Mouse (Mus musculus): ENCODE data around the gene Myo6. TPM values are rescaled to one million over a fixed set of nuclear protein-coding genes. Genes with fewer than 3 reads are reported as not detected.

The Myo6 gene
- 10 to 100 TPM; 18.8 to 21.3 TPM for total RNA-seq (2021)

DNA sequence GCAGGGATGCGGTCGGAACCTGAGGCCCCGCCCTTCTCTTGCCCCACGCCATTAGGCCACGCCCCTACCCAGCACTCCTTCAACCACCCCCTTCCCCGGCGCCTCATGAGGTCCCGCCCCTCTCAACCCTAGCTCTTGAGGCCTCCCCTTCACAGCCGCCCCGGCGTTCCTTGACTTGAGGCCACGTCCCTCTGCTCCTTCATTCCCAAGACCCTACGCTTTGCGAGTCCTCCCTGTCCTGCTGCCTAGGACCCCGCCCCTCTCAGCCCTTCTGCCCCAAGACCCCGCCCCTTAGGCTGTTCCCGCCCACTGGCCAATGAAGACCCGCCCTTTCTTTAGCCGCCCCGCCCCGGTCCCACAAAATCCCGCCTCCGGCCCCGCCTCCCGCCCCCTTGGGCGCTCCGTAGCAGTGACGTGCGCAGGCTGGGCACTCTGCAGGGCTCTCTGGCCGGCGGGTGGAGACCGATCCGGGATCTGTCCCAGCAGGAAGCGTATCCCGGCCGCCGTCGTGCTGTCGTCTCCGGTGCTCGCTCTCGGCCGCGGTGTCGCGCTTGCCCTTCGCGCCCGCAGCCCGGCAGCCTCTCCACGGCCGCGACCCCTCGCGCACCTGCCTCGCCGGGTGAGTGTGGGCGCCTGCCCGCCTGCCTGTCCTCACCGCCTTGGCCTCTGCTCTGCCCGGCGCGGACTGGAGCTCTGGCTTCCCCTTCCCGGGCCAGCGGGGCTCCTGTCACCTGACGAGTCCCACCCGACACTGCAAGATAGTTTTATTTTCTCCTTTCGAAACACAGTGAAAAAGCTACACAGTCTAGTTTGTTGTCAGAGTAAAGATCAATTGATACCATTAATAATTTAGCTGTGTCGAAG, at the start of gene Myo6:
TSS of gene Myo6 (plus strand) at position 421 of the 864 bp plus-strand sequence.
- peak; percentile 97 for DNase-seq

- DNase-seq, result no peak
Measured at GRCm38 (mm10) chr9:80145992-80146587, 18.7 kb upstream of the Myo6 start.

- DNase-seq, result no peak
Measured at GRCm38 (mm10) chr9:80149594-80149993, 15.2 kb upstream of the Myo6 start.

DNA sequence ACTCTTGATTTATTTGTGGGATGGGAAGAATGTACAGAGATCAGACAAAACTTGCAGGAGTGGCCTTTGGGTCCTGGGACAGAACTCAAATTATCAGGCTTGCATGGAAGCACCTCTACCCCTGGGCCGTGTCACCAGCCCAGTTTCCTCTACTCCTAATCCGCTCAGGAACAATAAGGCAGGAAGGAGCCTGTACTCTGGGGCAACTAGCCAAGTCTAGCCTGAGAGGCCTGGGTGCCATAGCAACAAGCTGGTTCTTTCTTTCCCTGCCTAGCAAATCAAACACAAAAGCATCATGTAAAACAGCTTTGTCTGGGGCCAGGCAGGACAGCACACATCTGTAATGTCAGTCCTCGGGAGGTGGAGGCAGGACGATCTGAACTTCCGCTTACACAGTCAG, 9.6 kb upstream of the Myo6 start:
- peak; percentile 56 for DNase-seq

GRCm38 (mm10) chr9:80156780-80157179, 8.1 kb upstream of the Myo6 start:
- no peak for DNase-seq

- no peak for DNase-seq
Measured at GRCm38 (mm10) chr9:80157840-80158465, 6.9 kb upstream of the Myo6 start.

DNA sequence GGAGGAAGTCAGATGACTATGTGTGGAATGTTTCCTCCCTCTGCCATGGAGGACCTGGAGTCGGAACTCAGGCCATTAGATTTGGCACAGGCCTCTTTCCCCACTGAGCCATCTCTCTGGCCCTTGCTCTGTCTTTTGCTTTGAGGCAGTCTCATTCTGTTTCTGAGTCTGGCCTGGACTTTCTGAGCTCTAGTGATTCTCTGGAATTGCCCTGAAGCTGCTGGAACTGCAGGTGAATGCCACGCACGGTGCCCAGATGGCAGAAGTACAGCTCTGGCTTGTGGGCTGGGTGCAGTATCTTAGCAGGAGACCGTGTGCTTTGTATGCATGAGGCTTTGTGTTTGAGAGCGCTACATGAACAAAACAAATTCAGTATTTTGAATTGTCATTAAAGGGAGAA, 5.9 kb upstream of the Myo6 start:
- no peak for DNase-seq

- no peak for DNase-seq
Measured at GRCm38 (mm10) chr9:80161451-80161850, 3.4 kb upstream of the Myo6 start.

DNA sequence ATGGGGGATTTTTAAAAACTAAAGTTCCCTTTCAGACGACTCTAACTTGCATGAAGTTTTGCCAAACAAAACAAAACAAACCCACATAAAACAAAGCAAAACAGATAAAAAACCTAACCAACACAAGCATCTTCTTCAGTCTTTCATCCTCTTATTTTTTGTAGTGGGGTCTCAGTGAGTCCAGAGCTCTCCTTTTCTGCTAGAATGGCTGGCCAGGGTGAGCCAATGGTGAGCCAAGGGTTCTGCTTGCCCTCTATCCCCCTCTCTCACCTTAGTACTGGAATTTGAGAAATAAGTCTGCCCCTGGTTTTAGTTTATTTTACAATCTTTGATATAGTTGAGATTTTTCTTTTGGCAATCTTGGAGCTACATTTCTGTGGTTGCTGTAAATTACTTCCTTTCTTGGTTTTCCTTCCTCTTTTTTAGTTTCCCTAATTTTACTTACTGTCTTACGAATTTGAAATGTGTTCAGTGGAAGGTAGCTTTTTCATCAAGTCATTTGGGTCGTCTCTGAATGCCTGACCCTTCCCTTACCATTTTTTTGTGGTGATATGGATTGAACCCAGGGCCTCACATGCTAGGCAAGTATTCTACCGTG, 1.6 kb upstream of the Myo6 start:
- no peak for DNase-seq

- DNase-seq, result no peak
Measured at GRCm38 (mm10) chr9:80164191-80164590, 640 bp upstream of the Myo6 start.

DNA sequence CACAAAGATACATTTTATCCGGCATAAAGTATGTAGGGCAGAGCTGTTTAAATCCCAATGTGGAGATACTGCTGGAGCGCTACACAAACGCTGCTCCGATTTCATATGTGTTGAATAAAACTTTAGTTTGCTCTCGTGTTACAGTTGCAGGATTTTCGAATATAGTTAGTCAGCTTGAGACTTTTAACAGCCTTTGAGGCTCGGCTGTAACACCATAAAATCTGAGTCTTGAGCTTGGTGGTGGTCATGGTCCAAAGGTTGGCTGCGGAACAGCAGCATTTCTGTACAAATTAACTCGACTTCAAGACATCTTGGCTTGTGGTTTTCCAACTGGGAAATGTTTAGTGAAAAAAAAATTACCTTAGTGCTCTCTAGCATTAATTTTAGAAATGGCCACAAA, 859 bp downstream of the Myo6 start:
- no peak for DNase-seq

DNA sequence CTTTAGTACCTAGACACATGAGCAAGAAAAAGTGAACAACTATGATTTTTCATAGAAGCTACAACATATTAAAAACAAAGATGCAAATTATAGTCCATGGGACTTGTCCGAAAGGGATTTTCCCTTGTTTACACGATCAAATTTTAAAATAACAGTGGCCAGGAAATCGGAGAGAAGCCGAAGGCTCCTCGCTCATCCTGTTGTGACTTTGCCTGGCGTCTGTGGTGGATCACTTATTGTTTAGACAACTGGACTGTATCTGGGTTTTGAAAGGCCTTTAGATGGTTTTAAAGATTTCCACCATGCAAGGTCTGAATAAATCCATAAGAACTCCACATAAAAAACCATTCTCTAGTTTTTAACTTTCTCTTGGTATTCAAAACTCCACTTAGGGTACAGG, 1.6 kb downstream of the Myo6 start:
- no peak for DNase-seq

GRCm38 (mm10) chr9:80167089-80167488, 2.3 kb downstream of the Myo6 start:
- no peak for DNase-seq

- DNase-seq, result no peak
Measured at GRCm38 (mm10) chr9:80169551-80169950, 4.7 kb downstream of the Myo6 start.

GRCm38 (mm10) chr9:80171241-80171640, 6.4 kb downstream of the Myo6 start:
- DNase-seq, result no peak

DNA sequence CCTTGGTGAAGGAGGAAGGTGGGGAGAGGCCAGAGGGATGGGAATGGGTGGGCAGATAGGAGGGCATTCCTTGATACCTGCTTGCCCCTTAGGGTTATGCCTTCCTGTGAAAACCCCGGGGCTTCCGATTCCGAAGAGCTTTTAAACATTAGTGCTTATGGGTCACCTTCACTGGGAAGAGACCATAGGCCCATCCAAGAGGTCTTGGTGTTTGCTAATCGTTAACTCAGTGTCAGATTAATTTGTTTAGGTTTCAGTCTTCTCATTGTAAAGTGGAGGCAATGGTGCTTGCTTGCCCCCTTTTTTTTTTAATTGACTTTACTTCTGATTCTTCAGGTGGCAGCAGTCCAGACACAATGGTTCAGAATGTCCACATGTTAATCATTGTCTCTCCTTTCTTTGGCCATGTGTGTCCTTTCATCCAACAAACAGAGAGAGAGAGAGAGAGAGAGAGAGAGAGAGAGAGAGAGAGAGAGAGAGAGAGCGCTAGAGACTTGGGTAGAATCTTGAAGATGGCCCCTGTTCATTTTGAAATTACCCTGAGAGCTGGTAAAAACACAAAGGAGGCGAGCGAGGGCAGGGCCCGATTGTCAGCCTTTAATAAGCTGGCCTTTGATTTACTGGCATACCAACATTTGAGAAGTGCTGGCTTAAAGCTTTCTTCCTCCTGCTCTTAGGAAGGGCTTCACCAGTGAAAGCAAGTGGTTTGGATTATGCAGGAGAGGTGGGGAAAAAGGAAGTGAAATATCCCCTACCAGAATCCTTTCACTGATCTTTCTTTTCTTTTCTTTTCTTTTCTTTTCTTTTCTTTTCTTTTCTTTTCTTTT, 7.8 kb downstream of the Myo6 start:
- DNase-seq, result no peak

DNA sequence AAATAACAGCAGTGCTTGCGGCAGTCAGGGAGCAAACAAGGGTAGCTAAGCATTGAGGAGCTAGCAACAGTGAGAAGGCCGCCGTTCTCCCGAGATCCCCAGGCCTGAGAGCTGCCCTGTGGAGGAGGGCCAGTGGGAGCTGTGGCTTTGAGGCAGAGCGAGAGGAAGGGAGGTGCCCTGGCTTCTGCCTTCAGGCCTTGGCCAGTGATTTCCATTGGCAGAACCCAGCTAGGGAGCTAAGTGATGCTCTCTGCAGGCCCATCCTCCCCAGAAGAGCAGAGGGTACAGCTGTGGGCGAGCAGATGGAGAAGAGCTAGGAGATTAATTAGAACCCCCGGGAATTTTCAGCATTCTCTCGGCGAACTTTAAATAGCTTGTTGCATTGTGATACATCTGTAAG, 8.8 kb downstream of the Myo6 start:
- peak; percentile 48 for DNase-seq

DNA sequence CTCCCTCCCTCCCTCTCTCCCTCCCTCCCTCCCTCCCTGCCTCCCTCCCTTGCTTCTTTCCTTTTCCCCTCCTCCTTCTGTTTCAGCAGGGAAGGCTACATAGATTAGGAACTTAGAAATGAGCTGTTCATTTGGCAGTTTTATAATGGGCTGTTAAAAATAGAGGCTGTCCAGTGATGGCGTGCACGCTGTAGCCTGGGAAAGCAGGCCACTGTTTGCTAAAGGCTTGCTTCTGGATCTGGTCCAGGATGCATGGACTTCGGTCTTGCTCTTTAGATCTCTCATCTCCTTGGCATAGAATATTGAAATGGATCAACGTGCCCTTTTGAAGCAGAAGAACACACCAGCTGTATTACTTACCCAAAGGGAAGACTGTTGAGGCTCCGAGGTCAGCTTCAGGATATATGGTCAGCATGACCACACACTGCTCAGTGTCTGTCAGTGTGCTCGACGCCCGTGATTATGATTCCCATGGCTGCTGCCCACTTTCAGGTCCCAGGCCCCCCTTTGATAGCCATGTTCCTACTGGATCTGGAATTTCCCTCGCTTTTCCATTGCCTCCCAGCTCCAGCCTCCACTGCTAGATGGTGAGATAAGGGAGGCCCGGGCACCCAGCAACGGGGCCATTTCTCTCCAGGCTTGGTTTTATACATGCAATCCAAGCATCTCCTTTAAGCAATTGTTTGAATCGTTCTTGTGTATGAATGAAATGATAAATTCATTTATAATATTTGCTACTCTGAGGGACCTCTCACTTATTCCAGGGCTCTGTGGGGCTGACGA, 12.1 kb downstream of the Myo6 start:
- DNase-seq, result peak; percentile 38

GRCm38 (mm10) chr9:80178670-80179069, 13.8 kb downstream of the Myo6 start:
- no peak for DNase-seq

DNA sequence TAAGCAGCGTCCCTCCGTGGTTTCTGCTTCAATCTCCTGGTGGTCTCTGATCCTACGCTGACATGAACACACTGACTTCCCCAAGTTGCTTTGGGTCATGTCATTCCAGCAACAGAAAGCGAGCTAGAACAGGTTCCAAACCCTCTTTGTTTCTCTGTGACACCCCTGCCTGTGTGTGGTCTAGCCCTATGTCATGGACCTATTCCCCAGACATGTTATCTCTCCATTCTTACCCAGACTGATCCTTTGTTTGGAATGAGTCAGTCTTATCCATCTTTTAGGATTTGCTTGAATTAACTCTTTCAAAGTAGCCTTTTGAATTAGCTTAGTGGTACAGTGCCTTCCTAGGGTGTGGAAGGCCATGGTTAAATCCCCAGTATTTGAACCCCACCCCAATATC, 14.9 kb downstream of the Myo6 start:
- no peak for DNase-seq

DNA sequence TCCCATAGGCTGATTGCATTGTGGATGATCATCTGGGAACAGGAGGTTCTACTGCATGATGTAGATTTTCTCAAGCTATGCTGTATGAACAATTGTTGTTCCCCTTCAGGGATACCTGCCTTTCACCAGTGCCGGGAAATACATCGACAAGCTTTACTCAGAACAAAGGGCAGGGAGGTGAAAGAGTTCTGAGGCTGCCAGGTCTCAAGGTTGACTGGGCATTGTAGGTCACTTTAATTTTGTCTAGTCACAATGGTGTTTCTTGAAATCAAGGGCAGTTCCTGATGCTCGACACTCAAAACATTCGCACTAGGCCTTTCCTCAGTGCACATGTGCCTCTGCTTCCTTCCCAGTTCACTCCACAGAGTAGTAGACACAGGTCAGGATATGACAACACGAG, 15.9 kb downstream of the Myo6 start:
- DNase-seq, result no peak

GRCm38 (mm10) chr9:80181692-80182091, 16.9 kb downstream of the Myo6 start:
- no peak for DNase-seq

Data from heart, postnatal 4 days (tissue).